Comparison of ENCODE assay signal across 9 mouse cellular contexts in genomic region chr19:22552179-22552578, GRCm38 (mm10).
DNase-seq lines count a peak whose midpoint lies in the region; ATAC-seq and TF ChIP-seq lines count a peak whose summit lies in the region.
"Had no signal": no experiment of that assay in that cellular context is flagged by ENCODE, and none has a peak within 500 bp of the region (broad histone marks: within the 10 kb centered on the region; RNA-seq: fewer than 3 reads in every experiment).

No protein-coding gene starts in this region.

- no peak for TF ChIP-seq EP300 in heart, postnatal 0 days (IDR thresholded peaks at IDR 0.05; ENCODE audit: low read depth)

- no peak for ATAC-seq in heart, embryonic 12.5 days (ENCODE audit: insufficient number of reproducible peaks, low FRiP score)
- ATAC-seq in heart, postnatal 0 days (ENCODE audit: insufficient read depth, low read depth): no peak

- H3K27me3 ChIP-seq in heart, embryonic 12.5 days (replicated peaks): no peaks in the 10 kb centered on the region
- H3K27me3 ChIP-seq in heart, postnatal 0 days (ENCODE audit: control insufficient read depth, insufficient read depth, low read length): no peaks in the 10 kb centered on the region
- H3K27me3 ChIP-seq: stomach, embryonic 15.5 days had no signal

- H3K27ac ChIP-seq in heart, embryonic 12.5 days (ENCODE audit: poor library complexity, severe bottlenecking): no peak overlapping the region
- no peak overlapping the region for H3K27ac ChIP-seq in heart, postnatal 0 days (ENCODE audit: low read depth)
- H3K27ac ChIP-seq: stomach, embryonic 15.5 days had no signal

- no peaks in the 10 kb centered on the region for H3K9me3 ChIP-seq in heart, embryonic 12.5 days (replicated peaks)
- no peaks in the 10 kb centered on the region for H3K9me3 ChIP-seq in heart, postnatal 0 days (replicated peaks; ENCODE audit: control insufficient read depth, low read length)
- H3K9me3 ChIP-seq: stomach, embryonic 15.5 days had no signal

- peak; percentile 55 to 75 for DNase-seq in heart, adult 18-20 months
- peak; percentile 75 for DNase-seq in adrenal gland, postnatal 14 days
- peak; percentile 75 for DNase-seq in embryo, embryonic 10.5 days (ENCODE audit: low spot score)
- DNase-seq in heart, postnatal 0 days (ENCODE audit: low spot score): peak; percentile 8
- DNase-seq in layer of hippocampus, adult 9-11 months: peak; percentile 44
- DNase-seq in lung, postnatal 36 days: peak; percentile 78
- peak; percentile 74 for DNase-seq in right cerebral cortex, postnatal 14 days

- no peaks in the 10 kb centered on the region for H3K36me3 ChIP-seq in heart, embryonic 12.5 days
- H3K36me3 ChIP-seq in heart, postnatal 0 days (replicated peaks; ENCODE audit: control insufficient read depth, insufficient read depth, low read length): no peaks in the 10 kb centered on the region
- H3K36me3 ChIP-seq: stomach, embryonic 15.5 days had no signal

- H3K4me2 ChIP-seq in heart, embryonic 12.5 days: no peak overlapping the region
- H3K4me2 ChIP-seq in heart, postnatal 0 days (ENCODE audit: low read depth, low read length): no peak overlapping the region
- H3K4me2 ChIP-seq: stomach, embryonic 15.5 days had no signal

- H3K9ac ChIP-seq in heart, embryonic 12.5 days: no peak overlapping the region
- no peak overlapping the region for H3K9ac ChIP-seq in heart, postnatal 0 days (replicated peaks; ENCODE audit: low read depth, low read length)
- H3K9ac ChIP-seq: stomach, embryonic 15.5 days had no signal

- TF ChIP-seq CTCF in heart, postnatal 0 days (IDR thresholded peaks at IDR 0.05; ENCODE audit: low read depth): peak; percentile 66

- H3K4me3 ChIP-seq in heart, embryonic 12.5 days: no peak overlapping the region
- no peak overlapping the region for H3K4me3 ChIP-seq in heart, postnatal 0 days (ENCODE audit: low read depth, low read length)
- H3K4me3 ChIP-seq: stomach, embryonic 15.5 days had no signal

- WGBS in heart, embryonic 12.5 days: 30% methylated on average over 5 of the region's 5 CpGs
- WGBS in heart, postnatal 0 days: 24% methylated on average over 5 of the region's 5 CpGs

- H3K4me1 ChIP-seq in heart, embryonic 12.5 days (replicated peaks): peaks cover 8% of the 10 kb centered on the region; the same call in 1 of the 2 replicates
- H3K4me1 ChIP-seq in heart, postnatal 0 days (ENCODE audit: control insufficient read depth, insufficient read depth): peaks cover 11% of the 10 kb centered on the region
- H3K4me1 ChIP-seq: stomach, embryonic 15.5 days had no signal

Comparison
In these comparisons a context has a peak if more than half of its experiments do, and no peak if none do; other contexts are left out.
1. DNase-seq: peak in every context shown above with its lines; median percentile 78 in lung, postnatal 36 days; 75 in adrenal gland, postnatal 14 days; 75 in embryo, embryonic 10.5 days; 74 in right cerebral cortex, postnatal 14 days; 65 in heart, adult 18-20 months; 44 in layer of hippocampus, adult 9-11 months; 8 in heart, postnatal 0 days.